Mouse (Mus musculus) forebrain, embryonic 14.5 days (tissue): ENCODE results near the gene Olfr1290. TPM values are rescaled to one million over a fixed set of nuclear protein-coding genes. Genes with fewer than 3 reads are reported as not detected.

Source experiments
- ATAC-seq: fragments of 200-750 bp; cut with Nextera tagmentation; 2 replicates; pipeline ENCODE4 v1.8.0; 2017; ENCODE audit warnings: mild to moderate bottlenecking, moderate library complexity
- DNase-seq: peaks from one replicate; pipeline ENCODE4 v3.0.0-alpha.2; 2015; ENCODE audit warnings: low spot score
- H3K27ac ChIP-seq: fragments of 300-500 bp; sonication (generic); 2 replicates; pipeline ENCODE4 v1.5.1; 2014; ENCODE audit warnings: low read depth, mild to moderate bottlenecking, control low read depth, low read length, moderate library complexity
- H3K27me3 ChIP-seq: fragments of 300-500 bp; sonication (generic); replicated peaks from 2 replicates; pipeline ENCODE4 v1.6.1; 2014; ENCODE audit warnings: low read length, control low read depth, mixed read lengths; ENCODE audit not compliant: control insufficient read depth, insufficient read depth
- H3K36me3 ChIP-seq: fragments of 300-500 bp; sonication (generic); 2 replicates; pipeline ENCODE4 v1.6.1; 2014; ENCODE audit warnings: low read length, control low read depth; ENCODE audit not compliant: control insufficient read depth, insufficient read depth
- H3K4me1 ChIP-seq: fragments of 300-500 bp; sonication (generic); 2 replicates; pipeline ENCODE4 v1.6.1; 2014; ENCODE audit warnings: antibody characterized with exemption, low read length, control low read depth; ENCODE audit not compliant: control insufficient read depth, insufficient read depth
- H3K4me2 ChIP-seq: fragments of 300-500 bp; sonication (generic); 2 replicates; pipeline ENCODE4 v1.6.1; 2014; ENCODE audit warnings: mild to moderate bottlenecking, control low read depth, low read length
- H3K4me3 ChIP-seq: fragments of 300-500 bp; sonication (generic); 2 replicates; pipeline ENCODE4 v1.5.1; 2014; ENCODE audit warnings: low read depth, low read length, control low read depth
- H3K9ac ChIP-seq: fragments of 300-500 bp; sonication (generic); 2 replicates; pipeline ENCODE4 v1.6.1; 2014; ENCODE audit warnings: mild to moderate bottlenecking, low read length, control low read depth, moderate library complexity
- H3K9me3 ChIP-seq: fragments of 300-500 bp; sonication (generic); replicated peaks from 2 replicates; pipeline ENCODE4 v1.6.1; 2016; ENCODE audit warnings: low read length, control low read depth, mixed read lengths; ENCODE audit not compliant: control insufficient read depth
- WGBS: fragments of 180-500 bp; shearing (Covaris S2); extraction: QIAGEN DNeasy Blood & Tissue Kit; methylation state at CpG from one replicate; pipeline ENCODE4 v1.1.7; 2014; 5-methylcytosine and 5-hydroxymethylcytosine counted together
- polyA plus RNA-seq: library from polyadenylated mRNA; unstranded; fragments of >200 nt; fragmentation: Nextera tagmentation; extraction: Ambion mirVana; gene quantifications from 2 replicates; pipeline ENCODE4 v1.2.1, GENCODE M21; 2014

Gene Olfr1290
- polyA plus RNA-seq = not detected in 2 replicates

DNA sequence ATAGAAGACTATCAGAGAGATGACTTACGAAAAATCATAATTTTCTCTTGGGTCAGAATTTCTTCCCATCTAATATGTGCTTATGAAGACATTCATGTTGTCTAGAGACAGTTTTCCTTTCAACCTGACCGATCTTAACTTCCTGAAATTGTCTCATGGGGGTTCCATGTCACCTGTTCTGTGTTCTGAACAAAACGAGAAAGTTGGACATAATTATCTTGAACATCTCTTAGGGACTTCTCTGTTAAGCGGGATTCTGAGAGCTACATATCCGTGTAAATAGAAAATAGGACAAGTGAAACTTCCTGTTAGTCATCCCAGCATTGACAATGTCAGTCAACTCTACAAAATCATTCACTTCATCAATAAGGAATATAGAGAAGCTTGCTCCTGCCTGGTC is at the start of gene Olfr1290:
Gene Olfr1290 (minus strand): TSS at position 101 of the 400 bp plus-strand sequence.
- 82% methylated on average over 5 of the region's 5 CpGs for WGBS
- no peaks in the 10 kb centered on the region for H3K9me3 ChIP-seq

DNA sequence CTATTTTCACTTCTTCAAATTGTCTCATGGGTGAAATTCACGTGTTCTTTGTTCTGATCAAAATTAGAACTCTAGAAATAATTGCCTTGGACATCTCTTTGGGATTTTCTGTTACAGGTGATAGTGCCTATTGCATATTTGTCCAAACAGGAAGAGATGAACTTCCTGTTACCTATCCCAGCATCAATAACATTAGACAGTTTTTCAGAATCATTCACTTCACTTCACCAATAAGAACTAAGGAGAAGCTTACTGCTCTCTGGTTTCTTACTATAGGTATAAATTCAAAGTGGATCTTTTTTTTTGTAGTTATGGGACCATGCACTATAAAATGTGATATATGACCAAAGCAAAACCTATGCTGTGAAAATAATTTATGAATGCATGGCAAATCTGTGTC is 46.6 kb upstream of the Olfr1290 start, which contains the start of gene Olfr1294:
Gene Olfr1294 (minus strand): TSS at position 101 of the 400 bp plus-strand sequence.
- ATAC-seq = no peak
- no peak within 1 kb of the TSS for H3K4me2 ChIP-seq
- no peaks in the 10 kb centered on the region for H3K27me3 ChIP-seq
- no peak within 1 kb of the TSS for H3K4me3 ChIP-seq
- H3K27ac ChIP-seq = no peak within 1 kb of the TSS
- H3K9me3 ChIP-seq = no peaks in the 10 kb centered on the region
- DNase-seq = no peak
- H3K4me1 ChIP-seq = no peaks in the 10 kb centered on the region
- WGBS = 46% methylated on average over 1 of the region's 1 CpGs
- H3K36me3 ChIP-seq = no peaks in the 10 kb centered on the region
- no peak within 1 kb of the TSS for H3K9ac ChIP-seq

More for the DNA sequence above, at the start of gene Olfr1290:
- ATAC-seq (no peak), DNase-seq (no peak)
- H3K27me3 ChIP-seq = no peaks in the 10 kb centered on the region
- no peak within 1 kb of the TSS for H3K4me2 ChIP-seq
- H3K9ac ChIP-seq = no peak within 1 kb of the TSS
- no peak within 1 kb of the TSS for H3K4me3 ChIP-seq
- no peaks in the 10 kb centered on the region for H3K36me3 ChIP-seq
- H3K27ac ChIP-seq = no peak within 1 kb of the TSS
- no peaks in the 10 kb centered on the region for H3K4me1 ChIP-seq

DNA sequence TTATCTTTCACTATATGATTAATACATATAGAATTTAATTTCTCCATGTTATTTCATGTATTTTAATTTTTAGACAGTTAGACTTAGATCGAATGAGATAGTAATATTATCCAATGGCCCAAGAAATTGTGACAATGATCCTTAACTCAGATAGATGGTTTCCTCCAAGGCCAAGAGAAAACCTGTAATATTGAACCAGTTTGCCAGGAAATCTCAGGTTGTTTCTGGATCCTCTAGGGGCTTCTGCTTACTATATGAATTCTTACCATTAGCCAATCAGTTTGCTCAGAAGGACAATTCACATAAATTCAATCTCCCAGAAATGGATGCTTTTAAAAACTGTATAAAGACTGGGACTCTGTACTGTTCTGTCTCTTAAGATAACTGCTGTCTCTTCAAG is 31.3 kb upstream of the Olfr1290 start, which contains the start of gene Olfr1293-ps:
Gene Olfr1293-ps (plus strand): TSS at position 301 of the 400 bp plus-strand sequence.
- Histone ChIP-seq H3K9ac (no peak within 1 kb of the TSS), H3K4me1 (no peaks in the 10 kb centered on the region), H3K27me3 (no peaks in the 10 kb centered on the region), H3K4me2 (no peak within 1 kb of the TSS), H3K4me3 (no peak within 1 kb of the TSS), H3K27ac (no peak within 1 kb of the TSS), H3K9me3 (no peaks in the 10 kb centered on the region), H3K36me3 (no peaks in the 10 kb centered on the region)
- ATAC-seq (no peak), DNase-seq (no peak)
- 93% methylated on average over 1 of the region's 1 CpGs for WGBS

DNA sequence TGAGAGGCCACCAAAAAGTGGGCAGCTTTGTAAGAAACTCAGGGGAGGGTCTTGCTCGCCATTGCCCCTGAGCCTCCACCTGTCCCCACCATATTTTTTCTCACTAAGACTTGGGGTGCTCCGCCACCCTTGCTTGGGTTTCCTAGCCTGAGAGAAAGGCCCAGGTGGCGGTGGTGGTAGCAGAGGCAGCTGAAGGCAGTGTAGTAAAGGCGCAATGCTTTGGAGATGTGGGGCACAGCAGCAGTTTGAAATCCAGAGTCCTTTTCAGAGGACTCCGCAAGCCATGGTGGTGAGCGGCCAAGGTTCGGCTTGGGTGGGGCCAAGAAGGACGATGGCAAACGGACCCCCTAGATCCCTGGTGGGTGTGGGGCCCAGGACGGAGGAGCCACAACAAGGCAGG is 23.8 kb upstream of the Olfr1290 start:
- H3K9me3 ChIP-seq = no peaks in the 10 kb centered on the region
- no peak for ATAC-seq
- H3K27ac ChIP-seq = no peak overlapping the region
- H3K9ac ChIP-seq = no peak overlapping the region
- WGBS = 91% methylated on average over 10 of the region's 10 CpGs
- no peaks in the 10 kb centered on the region for H3K36me3 ChIP-seq
- H3K4me3 ChIP-seq = no peak overlapping the region
- no peaks in the 10 kb centered on the region for H3K27me3 ChIP-seq
- no peaks in the 10 kb centered on the region for H3K4me1 ChIP-seq
- no peak overlapping the region for H3K4me2 ChIP-seq
- DNase-seq = no peak

DNA sequence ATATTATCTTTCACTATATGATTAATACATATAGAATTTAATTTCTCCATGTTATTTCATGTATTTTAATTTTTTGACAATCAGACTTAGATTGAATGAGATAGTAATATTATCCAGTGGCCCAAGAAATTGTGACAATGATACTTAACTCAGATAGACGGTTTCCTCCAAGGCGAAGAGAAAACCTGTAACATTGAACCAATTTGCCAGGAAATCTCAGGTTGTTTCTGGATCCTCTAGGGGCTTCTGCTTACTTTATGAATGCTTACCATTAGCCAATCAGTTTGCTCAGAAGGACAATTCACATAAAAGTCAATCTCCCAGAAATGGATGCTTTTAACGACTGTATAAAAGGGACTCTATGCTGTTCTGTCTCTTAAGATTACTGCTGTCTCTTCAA is 3.3 kb upstream of the Olfr1290 start, which contains the start of gene Olfr1291-ps1:
Gene Olfr1291-ps1 (plus strand): TSS at position 301 of the 400 bp plus-strand sequence.
- 88% methylated on average over 3 of the region's 3 CpGs for WGBS
- ATAC-seq = no peak
- H3K4me1 ChIP-seq = no peaks in the 10 kb centered on the region

DNA sequence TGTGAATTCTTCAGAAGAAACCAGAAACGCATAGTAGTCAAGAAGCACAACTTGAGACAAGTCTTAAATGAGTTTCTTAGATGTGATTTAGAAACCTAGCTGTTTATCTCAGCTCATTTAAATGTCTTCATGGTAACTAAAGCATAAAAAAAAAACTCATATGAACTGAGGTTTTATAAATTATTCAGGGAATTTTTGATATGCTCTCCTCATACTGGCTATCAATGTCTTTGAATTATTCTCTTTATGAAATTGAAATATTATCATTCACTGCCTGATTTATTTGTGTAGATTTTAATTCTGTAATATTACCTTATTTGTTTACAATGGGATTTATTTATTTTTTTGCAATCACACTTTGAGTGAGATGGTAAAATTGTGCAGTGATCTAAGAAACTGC is 13.1 kb downstream of the Olfr1290 start, which contains the start of gene Olfr1289:
Gene Olfr1289 (plus strand): TSS at position 301 of the 400 bp plus-strand sequence.
- Histone ChIP-seq H3K9ac (no peak within 1 kb of the TSS), H3K27me3 (no peaks in the 10 kb centered on the region), H3K9me3 (no peaks in the 10 kb centered on the region), H3K36me3 (no peaks in the 10 kb centered on the region), H3K4me1 (no peaks in the 10 kb centered on the region), H3K4me3 (no peak within 1 kb of the TSS), H3K4me2 (no peak within 1 kb of the TSS), H3K27ac (no peak within 1 kb of the TSS)
- WGBS = 77% methylated on average over 1 of the region's 1 CpGs
- DNase-seq (no peak), ATAC-seq (no peak)

More for the DNA sequence above, 3.3 kb upstream of the Olfr1290 start, which contains the start of gene Olfr1291-ps1:
- Histone ChIP-seq H3K9me3 (no peaks in the 10 kb centered on the region), H3K4me2 (no peak within 1 kb of the TSS), H3K36me3 (no peaks in the 10 kb centered on the region), H3K27me3 (no peaks in the 10 kb centered on the region), H3K4me3 (no peak within 1 kb of the TSS), H3K9ac (no peak within 1 kb of the TSS), H3K27ac (no peak within 1 kb of the TSS)
- no peak for DNase-seq

DNA sequence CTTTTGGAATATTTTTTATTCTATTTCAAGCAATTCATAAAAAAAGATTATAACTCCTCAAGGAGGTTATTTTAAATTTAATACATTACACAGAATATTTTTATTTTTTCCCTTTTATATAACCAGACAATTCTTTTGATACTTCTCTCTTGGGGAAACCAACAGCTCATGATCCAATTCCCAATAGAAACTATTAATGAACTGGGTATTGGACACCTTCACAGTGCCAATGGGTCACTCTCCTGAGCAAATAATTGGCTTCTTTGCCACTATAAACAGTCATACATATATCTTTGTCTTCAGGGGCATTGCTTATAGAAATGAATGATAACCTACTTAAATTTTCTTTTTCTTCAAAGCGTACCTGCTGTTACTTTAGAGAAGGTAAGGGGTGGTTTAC is 19.8 kb downstream of the Olfr1290 start, which contains the start of gene Olfr1288:
Gene Olfr1288 (plus strand): TSS at position 301 of the 400 bp plus-strand sequence.
- Histone ChIP-seq H3K36me3 (no peaks in the 10 kb centered on the region), H3K9me3 (no peaks in the 10 kb centered on the region), H3K27me3 (no peaks in the 10 kb centered on the region), H3K4me1 (no peaks in the 10 kb centered on the region), H3K4me2 (no peak within 1 kb of the TSS), H3K9ac (no peak within 1 kb of the TSS), H3K27ac (no peak within 1 kb of the TSS), H3K4me3 (no peak within 1 kb of the TSS)
- 96% methylated on average over 1 of the region's 1 CpGs for WGBS
- DNase-seq (no peak), ATAC-seq (no peak)

DNA sequence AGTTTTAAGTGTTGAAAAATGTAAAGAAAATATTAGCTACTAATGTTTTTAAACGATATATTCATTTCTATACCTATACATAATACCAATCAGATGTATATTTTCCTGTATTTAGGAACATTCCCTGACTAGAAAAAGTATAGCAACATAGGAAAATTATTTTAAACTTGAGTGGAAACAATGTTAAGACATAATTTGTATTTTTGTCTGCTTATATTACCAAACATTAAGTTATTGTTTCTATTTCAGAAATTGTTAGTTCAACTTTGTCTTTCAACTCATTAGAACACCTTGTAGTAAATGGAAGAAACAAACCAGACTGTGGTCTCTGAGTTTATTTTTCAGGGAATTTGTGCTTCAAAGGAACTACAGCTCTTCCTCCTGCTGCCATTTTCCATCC is 44.8 kb downstream of the Olfr1290 start, which contains the start of gene Olfr1287:
Gene Olfr1287 (plus strand): TSS at position 301 of the 400 bp plus-strand sequence.
- H3K4me3 ChIP-seq = no peak within 1 kb of the TSS
- H3K9ac ChIP-seq = no peak within 1 kb of the TSS
- H3K27me3 ChIP-seq = no peaks in the 10 kb centered on the region
- 72% methylated on average over 1 of the region's 1 CpGs for WGBS
- no peak for ATAC-seq
- no peaks in the 10 kb centered on the region for H3K4me1 ChIP-seq
- no peak within 1 kb of the TSS for H3K27ac ChIP-seq
- no peak within 1 kb of the TSS for H3K4me2 ChIP-seq
- H3K9me3 ChIP-seq = no peaks in the 10 kb centered on the region
- DNase-seq = no peak
- no peaks in the 10 kb centered on the region for H3K36me3 ChIP-seq
